Mouse (Mus musculus) heart, postnatal 0 days (tissue): ENCODE measurements around the gene Klf16. TPM values are rescaled to one million over a fixed set of nuclear protein-coding genes. Genes with fewer than 3 reads are reported as not detected.

ENCODE experiments used
- ATAC-seq: fragments of 200-750 bp; cut with Nextera tagmentation; 2 replicates; pipeline ENCODE4 v1.8.0; 2017; ENCODE audit warnings: low read depth, moderate number of reproducible peaks, moderate library complexity; ENCODE audit not compliant: insufficient read depth
- DNase-seq: peaks from one replicate; pipeline ENCODE4 v3.0.0-alpha.2; 2016; ENCODE audit warnings: low spot score
- H3K27ac ChIP-seq: fragments of 300-500 bp; sonication (generic); 2 replicates; pipeline ENCODE4 v1.5.1; 2014; ENCODE audit warnings: low read depth, mild to moderate bottlenecking
- H3K27me3 ChIP-seq: fragments of 300-500 bp; sonication (generic); 2 replicates; pipeline ENCODE4 v1.6.1; 2014; ENCODE audit warnings: low read length, mixed read lengths; ENCODE audit not compliant: control insufficient read depth, insufficient read depth
- H3K36me3 ChIP-seq: fragments of 300-500 bp; sonication (generic); replicated peaks from 2 replicates; pipeline ENCODE4 v1.6.1; 2014; ENCODE audit warnings: low read length, mixed read lengths; ENCODE audit not compliant: control insufficient read depth, insufficient read depth
- H3K4me1 ChIP-seq: fragments of 300-500 bp; sonication (generic); 2 replicates; pipeline ENCODE4 v1.6.1; 2014; ENCODE audit warnings: antibody characterized with exemption; ENCODE audit not compliant: control insufficient read depth, insufficient read depth
- H3K4me2 ChIP-seq: fragments of 300-500 bp; sonication (generic); 2 replicates; pipeline ENCODE4 v1.6.1; 2014; ENCODE audit warnings: low read depth, mild to moderate bottlenecking, low read length, moderate library complexity
- H3K4me3 ChIP-seq: fragments of 300-500 bp; sonication (generic); 2 replicates; pipeline ENCODE4 v1.5.1; 2014; ENCODE audit warnings: low read depth, low read length
- H3K9ac ChIP-seq: fragments of 300-500 bp; sonication (generic); replicated peaks from 2 replicates; pipeline ENCODE4 v1.6.1; 2014; ENCODE audit warnings: low read depth, low read length, mixed read lengths
- H3K9me3 ChIP-seq: fragments of 300-500 bp; sonication (generic); replicated peaks from 2 replicates; pipeline ENCODE4 v1.6.1; 2016; ENCODE audit warnings: low read length; ENCODE audit not compliant: control insufficient read depth
- CTCF ChIP-seq: IDR thresholded peaks from 2 replicates; pipeline ENCODE4 v1.5.1; 2016; ENCODE audit warnings: antibody characterized with exemption, control low read depth, low read depth
- EP300 ChIP-seq: IDR thresholded peaks from 2 replicates; pipeline ENCODE4 v1.6.1; 2016; ENCODE audit warnings: antibody characterized with exemption, low read depth
- WGBS: fragments of 180-500 bp; shearing (Covaris S2); extraction: QIAGEN DNeasy Blood & Tissue Kit; methylation state at CpG from one replicate; pipeline ENCODE4 v1.1.7; 2014; 5-methylcytosine and 5-hydroxymethylcytosine counted together
- polyA plus RNA-seq: library from polyadenylated mRNA; unstranded; fragments of >200 nt; fragmentation: Nextera tagmentation; extraction: Ambion mirVana; gene quantifications from 2 replicates; pipeline ENCODE4 v1.2.1, GENCODE M21; 2015
- total RNA-seq: library from RNA; depleted of rRNA; stranded (reverse); fragments of >200 nt; gene quantifications from 2 replicates; pipeline ENCODE4 v1.2.3, GENCODE M21; 2014; ENCODE audit warnings: low replicate concordance

Gene Klf16
- total and polyA plus RNA-seq, 2 experiments from 2014 or later, result 3.5 to 9.3 TPM

- under 1% methylated on average over 64 of the region's 64 CpGs for WGBS
- peak; percentile 100 for DNase-seq
- H3K4me2 ChIP-seq, result peak overlapping the region; percentile 58
- TF ChIP-seq EP300, result peak; percentile 85
- TF ChIP-seq CTCF, result no peak
- H3K9me3 ChIP-seq, result no peaks in the 10 kb centered on the region
- peaks cover 26% of the 10 kb centered on the region for H3K4me1 ChIP-seq
- peak overlapping the region; percentile 82 for H3K4me3 ChIP-seq
- H3K9ac ChIP-seq, result peak overlapping the region; percentile 77; the same call in 1 of the 2 replicates
- H3K36me3 ChIP-seq, result no peaks in the 10 kb centered on the region; the same call in 1 of the 2 replicates
- ATAC-seq, result peak; percentile 96
- H3K27ac ChIP-seq, result peak overlapping the region; percentile 85
- no peaks in the 10 kb centered on the region for H3K27me3 ChIP-seq
These were observed 45.0 kb upstream of the Klf16 start for GRCm38 (mm10) chr10:80621940-80622660.

DNA sequence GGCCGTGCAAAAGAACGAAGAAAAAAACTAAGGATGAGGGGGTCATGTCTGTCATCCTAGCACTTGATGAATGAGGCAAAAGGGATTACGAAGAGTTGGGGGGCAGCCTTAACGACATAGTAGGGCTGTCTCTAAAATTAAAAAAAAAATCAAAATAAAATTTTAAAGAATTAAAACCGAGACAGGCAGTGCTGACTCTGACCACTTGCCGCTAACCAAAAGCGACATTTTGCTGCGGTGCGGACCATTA is 44.5 kb upstream of the Klf16 start:
- ATAC-seq (no peak), DNase-seq (no peak)
- Histone ChIP-seq H3K27me3 (no peaks in the 10 kb centered on the region), H3K27ac (peak overlapping the region; percentile 85), H3K9ac (0 out of 2 replicates have a peak overlapping the region, but pooled peaks have one; percentile 9), H3K9me3 (no peaks in the 10 kb centered on the region), H3K4me3 (peak overlapping the region; percentile 82), H3K36me3 (no peaks in the 10 kb centered on the region; the same call in 1 of the 2 replicates), H3K4me1 (peaks cover 26% of the 10 kb centered on the region), H3K4me2 (peak overlapping the region; percentile 58)
- WGBS, result 1% methylated on average over 9 of the region's 9 CpGs
- TF ChIP-seq CTCF (no peak), EP300 (no peak)

DNA sequence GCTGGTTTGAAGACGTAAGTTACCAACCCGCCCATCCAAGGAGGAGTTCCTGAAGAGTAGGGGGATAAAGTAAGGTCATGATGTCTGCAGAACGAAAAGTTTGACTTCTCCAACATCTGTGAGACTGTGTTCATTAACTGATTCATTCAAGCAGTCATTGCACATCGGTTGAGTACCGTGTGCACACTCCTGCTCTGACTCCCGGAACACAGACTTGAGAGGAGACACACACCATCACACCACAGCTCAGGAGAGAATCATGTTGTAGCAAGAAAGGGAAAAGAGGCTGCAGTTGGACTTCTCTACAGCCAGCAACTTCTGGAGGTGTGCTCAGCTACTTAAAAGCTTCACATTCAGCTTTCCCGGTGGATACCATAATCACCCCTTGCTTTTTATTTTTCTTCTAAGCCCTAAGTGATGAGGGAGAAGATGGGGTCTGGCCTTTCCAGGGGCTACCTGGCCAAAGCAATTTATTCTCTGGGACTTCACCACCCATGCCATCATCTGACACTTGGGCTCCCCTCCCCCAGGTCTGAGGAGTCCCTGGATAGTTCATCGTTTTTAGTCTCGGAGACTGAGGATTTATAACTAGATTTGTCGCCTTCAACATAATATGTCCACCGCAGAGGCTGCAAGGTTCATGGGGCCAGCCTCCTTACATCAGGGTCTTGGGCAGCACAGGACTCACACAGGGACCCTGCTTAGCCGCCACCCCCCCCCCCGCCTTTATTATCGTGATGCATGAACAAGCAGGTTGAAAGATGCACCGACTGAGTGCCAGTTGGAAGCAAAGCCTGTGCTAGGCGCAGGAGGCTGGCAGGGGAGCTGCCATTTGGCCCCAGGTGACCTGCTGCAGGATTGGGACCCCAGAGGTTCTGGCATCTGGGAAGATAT is 43.9 kb upstream of the Klf16 start:
- Histone ChIP-seq H3K4me3 (peak overlapping the region; percentile 82), H3K4me1 (peaks cover 23% of the 10 kb centered on the region), H3K36me3 (no peaks in the 10 kb centered on the region; the same call in 1 of the 2 replicates), H3K27ac (peak overlapping the region; percentile 85), H3K9me3 (no peaks in the 10 kb centered on the region), H3K9ac (0 out of 2 replicates have a peak overlapping the region, but pooled peaks have one; percentile 9), H3K27me3 (no peaks in the 10 kb centered on the region), H3K4me2 (peak overlapping the region; percentile 58)
- DNase-seq (no peak), ATAC-seq (no peak)
- TF ChIP-seq EP300 (no peak), CTCF (no peak)
- 52% methylated on average over 16 of the region's 16 CpGs for WGBS

GRCm38 (mm10) chr10:80620365-80620764 is 43.2 kb upstream of the Klf16 start:
- H3K4me2 ChIP-seq, result no peak overlapping the region

DNA sequence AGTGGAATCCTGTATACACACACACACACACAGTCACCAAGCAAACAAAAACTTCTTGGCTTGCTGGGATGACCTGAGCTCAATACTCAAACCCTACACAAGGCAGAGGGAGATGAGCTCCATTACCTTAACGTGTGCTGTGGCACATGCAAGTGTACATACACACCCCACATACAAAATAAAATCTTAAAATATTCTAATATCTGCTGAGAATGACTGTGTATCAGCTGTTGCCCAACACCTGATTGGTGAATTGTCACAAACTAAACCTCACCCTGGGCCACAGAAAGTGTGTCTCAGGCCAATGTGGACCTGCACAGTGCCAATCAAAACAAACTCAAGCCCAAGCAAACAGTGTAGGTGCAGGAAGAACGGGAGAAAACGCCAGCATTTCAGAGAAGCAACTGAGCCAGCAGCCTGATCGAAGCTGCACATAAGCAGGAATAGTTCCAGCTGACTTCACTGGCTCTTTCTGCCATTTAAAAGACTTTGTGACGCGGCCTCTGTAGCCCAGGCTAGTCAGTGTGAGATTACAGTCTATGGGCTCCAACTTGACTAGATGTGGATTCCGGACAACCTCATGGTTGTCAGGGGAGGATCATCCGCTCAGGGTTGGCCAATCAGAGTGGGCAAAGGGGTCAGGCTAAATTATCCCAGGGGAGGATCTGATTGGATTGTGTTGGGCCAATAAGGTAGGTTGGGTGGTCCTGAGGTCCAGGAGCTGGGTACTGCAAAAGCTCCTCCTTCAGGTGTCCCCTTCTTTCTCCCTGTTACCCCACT is 42.5 kb upstream of the Klf16 start:
- TF ChIP-seq EP300 (no peak), CTCF (no peak)
- Histone ChIP-seq H3K4me2 (no peak overlapping the region), H3K9me3 (no peaks in the 10 kb centered on the region), H3K27me3 (no peaks in the 10 kb centered on the region), H3K9ac (no peak overlapping the region), H3K4me1 (peaks cover 20% of the 10 kb centered on the region), H3K4me3 (no peak overlapping the region), H3K27ac (no peak overlapping the region), H3K36me3 (peaks cover 10% of the 10 kb centered on the region)
- DNase-seq (no peak), ATAC-seq (no peak)
- 41% methylated on average over 8 of the region's 8 CpGs for WGBS

More at GRCm38 (mm10) chr10:80620365-80620764, 43.2 kb upstream of the Klf16 start:
- Histone ChIP-seq H3K9ac (no peak overlapping the region), H3K27me3 (no peaks in the 10 kb centered on the region), H3K4me3 (no peak overlapping the region), H3K36me3 (peaks cover 3% of the 10 kb centered on the region; the same call in 1 of the 2 replicates), H3K9me3 (no peaks in the 10 kb centered on the region), H3K4me1 (peaks cover 20% of the 10 kb centered on the region), H3K27ac (no peak overlapping the region)
- no peak for TF ChIP-seq CTCF
- DNase-seq, result no peak
- ATAC-seq, result no peak
- 77% methylated on average over 9 of the region's 9 CpGs for WGBS
